Mouse (Mus musculus) neural tube, embryonic 14.5 days (tissue): ENCODE data around the gene Gm10663. TPM values are rescaled to one million over a fixed set of nuclear protein-coding genes. Genes with fewer than 3 reads are reported as not detected.

Experiments used
- ATAC-seq: fragments of 200-750 bp; cut with Nextera tagmentation; 2 replicates; pipeline ENCODE4 v1.8.0; 2017; ENCODE audit warnings: low read depth, mild to moderate bottlenecking, moderate TSS enrichment, moderate library complexity
- H3K27ac ChIP-seq: fragments of 300-500 bp; sonication (generic); 2 replicates; pipeline ENCODE4 v1.5.1; 2014; ENCODE audit warnings: low read depth, mild to moderate bottlenecking, control low read depth, low read length, moderate library complexity, mixed read lengths
- H3K27me3 ChIP-seq: fragments of 300-500 bp; sonication (generic); 2 replicates; pipeline ENCODE4 v1.6.1; 2014; ENCODE audit warnings: low read length; ENCODE audit not compliant: control insufficient read depth, insufficient read depth
- H3K36me3 ChIP-seq: fragments of 300-500 bp; sonication (generic); 2 replicates; pipeline ENCODE4 v1.6.1; 2014; ENCODE audit warnings: low read length, mixed read lengths; ENCODE audit not compliant: control insufficient read depth, insufficient read depth
- H3K4me1 ChIP-seq: fragments of 300-500 bp; sonication (generic); 2 replicates; pipeline ENCODE4 v1.6.1; 2014; ENCODE audit warnings: low read length; ENCODE audit not compliant: control insufficient read depth, insufficient read depth
- H3K4me2 ChIP-seq: fragments of 300-500 bp; sonication (generic); 2 replicates; pipeline ENCODE4 v1.6.1; 2014; ENCODE audit warnings: mild to moderate bottlenecking, low read depth, low read length, control low read depth
- H3K4me3 ChIP-seq: fragments of 300-500 bp; sonication (generic); 2 replicates; pipeline ENCODE4 v1.5.1; 2014; ENCODE audit warnings: low read depth, low read length, control low read depth, mixed read lengths
- H3K9ac ChIP-seq: fragments of 300-500 bp; sonication (generic); replicated peaks from 2 replicates; pipeline ENCODE4 v1.6.1; 2014; ENCODE audit warnings: low read depth, mild to moderate bottlenecking, control low read depth, low read length, mixed read lengths
- H3K9me3 ChIP-seq: fragments of 300-500 bp; sonication (generic); 2 replicates; pipeline ENCODE4 v1.6.1; 2016; ENCODE audit warnings: low read length; ENCODE audit not compliant: control insufficient read depth
- whole genome bisulfite sequencing: fragments of 180-500 bp; shearing (Covaris S2); extraction: QIAGEN DNeasy Blood & Tissue Kit; methylation state at CpG from one replicate; pipeline ENCODE4 v1.1.7; 2014; 5-methylcytosine and 5-hydroxymethylcytosine counted together
- polyA plus RNA-seq: library from polyadenylated mRNA; unstranded; fragments of >200 nt; fragmentation: Nextera tagmentation; extraction: Ambion mirVana; gene quantifications from 2 replicates; pipeline ENCODE4 v1.2.1, GENCODE M21; 2014

Gm10663 gene
- polyA plus RNA-seq: not detected in 2 replicates

GRCm38 (mm10) chr8:65074733-65075132 lies at the start of gene Gm10663:
Gene Gm10663, plus strand, starts transcription at chr8:65075033.
- Histone ChIP-seq H3K36me3 (no peaks in the 10 kb centered on the region), H3K4me3 (no peak within 1 kb of the TSS), H3K4me2 (no peak within 1 kb of the TSS), H3K27ac (no peak within 1 kb of the TSS), H3K9ac (no peak within 1 kb of the TSS), H3K9me3 (no peaks in the 10 kb centered on the region), H3K4me1 (no peaks in the 10 kb centered on the region), H3K27me3 (no peaks in the 10 kb centered on the region)
- WGBS: 96% methylated on average over 2 of the region's 2 CpGs
- ATAC-seq: no peak

- no peak for ATAC-seq
- H3K27me3 ChIP-seq: no peaks in the 10 kb centered on the region
- H3K4me1 ChIP-seq: no peaks in the 10 kb centered on the region
- H3K4me3 ChIP-seq: no peak overlapping the region
- H3K9ac ChIP-seq: no peak overlapping the region
- H3K4me2 ChIP-seq: no peak overlapping the region
- no peaks in the 10 kb centered on the region for H3K9me3 ChIP-seq
- no peak overlapping the region for H3K27ac ChIP-seq
- 86% methylated on average over 12 of the region's 12 CpGs for WGBS
- H3K36me3 ChIP-seq: no peaks in the 10 kb centered on the region
Measured at GRCm38 (mm10) chr8:65028959-65029686, 45.7 kb upstream of the Gm10663 start.

GRCm38 (mm10) chr8:65029776-65030175 lies 45.1 kb upstream of the Gm10663 start:
- Histone ChIP-seq H3K27ac (no peak overlapping the region), H3K27me3 (no peaks in the 10 kb centered on the region), H3K4me2 (no peak overlapping the region), H3K36me3 (no peaks in the 10 kb centered on the region), H3K4me3 (no peak overlapping the region), H3K9ac (no peak overlapping the region), H3K9me3 (no peaks in the 10 kb centered on the region), H3K4me1 (no peaks in the 10 kb centered on the region)
- no peak for ATAC-seq
- WGBS: 83% methylated on average over 4 of the region's 4 CpGs

DNA sequence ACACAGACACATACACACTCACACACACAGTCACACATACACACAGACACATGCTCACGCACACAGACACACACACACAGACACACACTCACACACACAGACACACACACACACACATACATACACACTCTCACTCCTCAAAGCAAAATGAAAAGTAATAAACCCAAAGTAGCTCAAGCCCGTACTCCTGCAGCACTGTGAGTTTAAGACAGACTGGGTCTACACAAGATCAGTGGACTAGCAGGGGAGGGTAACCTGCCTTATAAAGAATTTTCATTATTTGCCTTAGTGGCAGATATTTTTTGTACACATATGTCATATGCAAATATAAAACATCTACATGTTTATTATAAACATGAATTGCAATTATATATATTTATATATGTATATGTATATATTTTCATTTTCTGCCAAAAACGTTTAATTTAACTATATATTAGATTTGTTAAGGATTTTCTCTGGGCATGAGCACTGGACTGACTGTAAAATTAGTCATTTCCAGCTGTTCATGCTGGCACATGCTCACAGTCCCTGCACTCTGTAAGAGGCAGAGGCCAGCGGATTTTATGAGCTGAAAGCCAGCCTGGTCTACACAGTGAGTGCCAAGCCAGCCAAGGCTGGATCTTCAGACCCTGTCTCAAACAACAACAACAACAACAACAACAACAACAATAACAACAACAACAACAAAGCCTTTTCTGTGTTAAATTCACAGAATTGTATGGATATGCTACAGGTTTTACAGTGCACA lies 43.9 kb upstream of the Gm10663 start:
- H3K27ac ChIP-seq: no peak overlapping the region

GRCm38 (mm10) chr8:65032107-65032506 lies 42.7 kb upstream of the Gm10663 start:
- WGBS: 100% methylated on average over 1 of the region's 1 CpGs
- H3K9ac ChIP-seq: no peak overlapping the region
- no peak overlapping the region for H3K27ac ChIP-seq
- H3K27me3 ChIP-seq: no peaks in the 10 kb centered on the region; the same call in 1 of the 2 replicates
- no peaks in the 10 kb centered on the region for H3K36me3 ChIP-seq
- no peak overlapping the region for H3K4me3 ChIP-seq
- H3K4me1 ChIP-seq: no peaks in the 10 kb centered on the region
- no peaks in the 10 kb centered on the region for H3K9me3 ChIP-seq
- ATAC-seq: no peak
- H3K4me2 ChIP-seq: no peak overlapping the region

More for the DNA sequence above, 43.9 kb upstream of the Gm10663 start:
- H3K9ac ChIP-seq: no peak overlapping the region
- H3K27me3 ChIP-seq: no peaks in the 10 kb centered on the region; the same call in 1 of the 2 replicates
- no peaks in the 10 kb centered on the region for H3K9me3 ChIP-seq
- no peaks in the 10 kb centered on the region for H3K36me3 ChIP-seq
- no peak overlapping the region for H3K4me3 ChIP-seq
- H3K4me2 ChIP-seq: no peak overlapping the region
- no peak for ATAC-seq
- WGBS: 79% methylated on average over 4 of the region's 4 CpGs
- no peaks in the 10 kb centered on the region for H3K4me1 ChIP-seq

GRCm38 (mm10) chr8:65033056-65033455 lies 41.8 kb upstream of the Gm10663 start:
- Histone ChIP-seq H3K27ac (no peak overlapping the region), H3K36me3 (no peaks in the 10 kb centered on the region), H3K4me2 (no peak overlapping the region), H3K4me3 (no peak overlapping the region), H3K9ac (no peak overlapping the region), H3K27me3 (no peaks in the 10 kb centered on the region; the same call in 1 of the 2 replicates), H3K4me1 (no peaks in the 10 kb centered on the region), H3K9me3 (no peaks in the 10 kb centered on the region)
- 81% methylated on average over 13 of the region's 13 CpGs for WGBS
- no peak for ATAC-seq

- Histone ChIP-seq H3K4me2 (no peak overlapping the region), H3K36me3 (no peaks in the 10 kb centered on the region), H3K4me1 (no peaks in the 10 kb centered on the region), H3K4me3 (no peak overlapping the region), H3K27me3 (no peaks in the 10 kb centered on the region; the same call in 1 of the 2 replicates), H3K27ac (no peak overlapping the region), H3K9me3 (no peaks in the 10 kb centered on the region), H3K9ac (no peak overlapping the region)
- ATAC-seq: no peak
- WGBS: 10% methylated on average over 2 of the region's 2 CpGs
Measured at GRCm38 (mm10) chr8:65034136-65034535, 40.7 kb upstream of the Gm10663 start.

DNA sequence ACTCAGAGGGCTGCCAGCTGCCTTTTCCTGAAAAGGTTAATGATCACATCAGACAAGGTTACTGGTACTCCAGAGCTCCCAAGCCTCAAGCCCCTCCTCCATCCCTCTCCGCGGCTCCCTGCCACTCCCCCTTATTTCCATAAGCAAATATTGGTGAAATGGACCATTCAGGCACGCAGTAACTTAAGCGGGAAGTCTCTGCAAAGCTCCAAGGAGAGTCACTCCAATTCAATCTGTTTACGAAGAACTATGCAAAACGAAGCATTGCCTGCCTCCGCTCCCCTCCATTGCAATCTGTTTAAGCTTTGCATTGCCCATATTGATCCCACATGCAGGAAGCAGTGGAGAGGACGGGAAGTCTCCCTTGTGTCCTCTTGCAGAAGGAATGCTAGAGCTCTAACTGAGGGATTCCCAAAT lies 37.7 kb upstream of the Gm10663 start, which contains the start of gene Apela:
Apela (minus strand) TSS at position 220 of the 417 bp plus-strand sequence.
- no peaks in the 10 kb centered on the region for H3K36me3 ChIP-seq
- H3K9me3 ChIP-seq: no peaks in the 10 kb centered on the region
- peak within 1 kb of the TSS; percentile 33 for H3K4me2 ChIP-seq
- no peaks in the 10 kb centered on the region; the same call in 1 of the 2 replicates for H3K27me3 ChIP-seq
- 3% methylated on average over 8 of the region's 8 CpGs for WGBS
- H3K9ac ChIP-seq: no peak within 1 kb of the TSS
- peak; percentile 62; the same call in 1 of the 2 replicates for ATAC-seq
- H3K27ac ChIP-seq: no peak within 1 kb of the TSS
- peak within 1 kb of the TSS; percentile 2 for H3K4me3 ChIP-seq
- no peaks in the 10 kb centered on the region for H3K4me1 ChIP-seq

DNA sequence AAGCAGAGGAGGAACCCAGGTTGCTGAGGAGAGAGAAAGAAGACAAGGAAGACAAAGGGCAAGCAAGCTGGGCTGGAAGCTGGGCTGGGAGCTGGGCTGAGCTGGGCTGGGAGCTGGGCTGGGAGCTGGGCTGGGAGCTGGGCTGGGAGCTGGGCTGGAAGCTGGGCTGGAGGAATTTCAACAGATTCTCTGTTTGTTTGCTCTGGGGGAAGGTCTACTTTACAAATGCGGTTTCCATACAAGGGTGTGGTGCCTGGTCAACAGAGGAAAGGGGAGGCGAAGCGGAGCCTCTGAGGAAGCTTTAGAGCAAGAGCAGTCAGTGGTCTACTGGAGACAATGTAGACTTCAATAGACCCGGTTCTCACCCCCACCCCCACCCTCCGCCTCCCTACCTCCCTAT lies 28.3 kb upstream of the Gm10663 start:
- H3K4me2 ChIP-seq: no peak overlapping the region
- no peaks in the 10 kb centered on the region for H3K9me3 ChIP-seq
- no peak for ATAC-seq

More for the DNA sequence above, 28.3 kb upstream of the Gm10663 start:
- H3K27me3 ChIP-seq: no peaks in the 10 kb centered on the region
- no peaks in the 10 kb centered on the region for H3K4me1 ChIP-seq
- H3K27ac ChIP-seq: no peak overlapping the region
- 29% methylated on average over 5 of the region's 5 CpGs for WGBS
- no peaks in the 10 kb centered on the region for H3K36me3 ChIP-seq
- H3K4me3 ChIP-seq: no peak overlapping the region
- no peak overlapping the region for H3K9ac ChIP-seq
